Mouse (Mus musculus) limb, embryonic 10.5 days (tissue): ENCODE data around the gene Numbl. TPM values are rescaled to one million over a fixed set of nuclear protein-coding genes. Genes with fewer than 3 reads are reported as not detected.

Source experiments
- DNase-seq: peaks from one replicate; pipeline ENCODE4 v3.0.0-alpha.2; 2017; ENCODE audit warnings: low spot score
- H3K27ac ChIP-seq: fragments of 300-500 bp; sonication (generic); 2 replicates; pipeline ENCODE4 v1.5.1; 2016; ENCODE audit warnings: mild to moderate bottlenecking
- H3K27me3 ChIP-seq: fragments of 300-500 bp; sonication (generic); 2 replicates; pipeline ENCODE4 v1.6.1; 2016; ENCODE audit warnings: low read depth, mild to moderate bottlenecking; ENCODE audit not compliant: poor library complexity, severe bottlenecking
- H3K36me3 ChIP-seq: fragments of 300-500 bp; sonication (generic); 2 replicates; pipeline ENCODE4 v1.6.1; 2016; ENCODE audit warnings: mild to moderate bottlenecking, moderate library complexity
- H3K4me1 ChIP-seq: fragments of 300-500 bp; sonication (generic); 2 replicates; pipeline ENCODE4 v1.6.1; 2016
- H3K4me3 ChIP-seq: fragments of 300-500 bp; sonication (generic); 2 replicates; pipeline ENCODE4 v1.5.1; 2016; ENCODE audit warnings: mild to moderate bottlenecking, moderate library complexity
- H3K9me3 ChIP-seq: fragments of 300-500 bp; sonication (generic); replicated peaks from 2 replicates; pipeline ENCODE4 v1.6.1; 2016; ENCODE audit warnings: mild to moderate bottlenecking
- WGBS: fragments of 180-500 bp; shearing (Covaris S2); methylation state at CpG from one replicate; pipeline ENCODE4 v1.1.7; 2016; 5-methylcytosine and 5-hydroxymethylcytosine counted together
- polyA plus RNA-seq: library from polyadenylated mRNA; unstranded; fragments of >200 nt; fragmentation: Nextera tagmentation; extraction: Ambion mirVana; gene quantifications from 2 replicates; pipeline ENCODE4 v1.2.1, GENCODE M21; 2016

Gene Numbl
- polyA plus RNA-seq, 1 experiment from 2014 or later: 10.4 TPM

DNA sequence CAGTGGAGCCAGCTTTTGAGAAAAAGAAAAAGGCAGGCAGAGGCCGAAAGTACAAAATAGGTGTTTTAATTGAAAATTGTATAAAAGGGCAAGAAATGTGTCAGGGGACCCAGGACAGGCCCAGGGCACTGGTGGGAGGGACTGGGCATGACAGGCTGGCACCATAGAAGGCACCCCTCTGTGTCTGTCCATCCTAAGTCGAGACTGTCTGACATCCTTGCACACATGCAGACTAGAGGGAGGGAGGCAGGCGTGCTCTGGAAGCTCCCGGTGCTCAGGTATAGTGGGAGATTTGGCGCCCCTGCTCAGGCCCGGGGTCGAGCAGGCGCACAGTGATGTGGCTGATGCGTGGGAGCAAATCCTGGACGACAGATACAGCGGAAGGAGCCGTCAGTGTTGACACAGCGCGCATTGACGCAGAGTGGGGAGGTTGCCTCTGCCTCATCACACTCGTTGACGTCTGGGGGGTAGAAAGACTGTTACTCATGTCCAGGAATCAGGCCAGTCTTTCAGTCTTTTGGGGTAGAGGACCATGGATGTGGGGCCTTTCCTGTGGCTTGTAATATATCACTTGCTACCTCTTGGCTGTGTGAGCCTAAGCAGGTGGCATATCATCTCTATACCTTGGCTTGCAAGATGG, 47.0 kb downstream of the Numbl start:
- Histone ChIP-seq H3K27ac (no peak overlapping the region), H3K9me3 (no peaks in the 10 kb centered on the region), H3K36me3 (no peaks in the 10 kb centered on the region), H3K4me1 (peaks cover 13% of the 10 kb centered on the region), H3K27me3 (peaks cover 47% of the 10 kb centered on the region), H3K4me3 (no peak overlapping the region)
- DNase-seq: no peak
- WGBS: 91% methylated on average over 17 of the region's 17 CpGs

DNA sequence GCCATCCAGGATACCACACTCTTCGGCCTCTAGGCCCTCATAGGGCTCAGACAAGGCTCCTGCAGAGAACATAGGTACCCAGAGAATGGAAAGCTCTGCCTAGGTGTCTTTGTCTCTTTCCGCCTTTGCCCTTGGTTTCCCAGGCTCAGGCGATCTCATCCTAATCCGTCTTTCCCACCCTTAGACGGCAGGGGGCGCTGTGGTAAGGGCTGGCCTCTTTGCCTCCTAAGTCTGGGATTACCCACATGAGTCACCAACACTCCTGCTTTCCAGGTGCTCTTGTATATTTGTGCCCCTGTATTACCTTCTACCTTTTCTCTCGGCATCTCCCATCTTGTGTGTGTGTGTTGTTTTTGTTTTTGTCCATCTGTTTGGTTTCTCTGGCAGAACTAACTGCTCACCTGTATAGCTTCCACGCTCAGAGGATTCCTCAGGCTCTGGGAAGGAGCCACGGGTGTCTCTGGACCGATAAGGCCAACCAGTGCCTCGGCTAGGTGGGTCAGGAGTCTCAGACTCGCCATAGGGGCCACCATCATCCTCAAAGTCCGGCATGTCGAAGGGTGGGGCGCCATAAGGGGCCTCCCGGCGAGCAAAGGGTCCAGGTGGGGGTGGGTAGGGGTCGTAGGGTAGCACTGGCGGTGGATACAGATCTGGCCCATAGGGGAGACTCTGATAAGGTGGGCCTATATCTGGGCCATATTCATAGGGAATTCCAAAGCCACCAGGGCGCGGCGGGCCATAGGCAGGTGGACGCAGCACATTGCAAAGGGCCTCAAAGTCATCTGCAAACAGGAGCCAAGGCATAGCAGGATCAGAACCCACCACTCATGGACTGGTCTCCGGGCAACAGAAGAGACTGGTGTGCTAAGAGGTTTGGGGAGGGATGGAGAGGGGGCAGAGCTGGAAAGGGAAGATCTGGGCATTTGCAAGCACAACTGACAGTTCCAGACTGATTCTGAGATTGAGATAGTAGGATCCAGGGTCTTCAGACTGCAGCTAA, 48.2 kb downstream of the Numbl start:
- DNase-seq: peak; percentile 72
- Histone ChIP-seq H3K4me3 (no peak overlapping the region), H3K36me3 (no peaks in the 10 kb centered on the region), H3K27ac (no peak overlapping the region), H3K4me1 (peaks cover 23% of the 10 kb centered on the region), H3K9me3 (no peaks in the 10 kb centered on the region), H3K27me3 (peaks cover 59% of the 10 kb centered on the region)
- 76% methylated on average over 24 of the region's 24 CpGs for WGBS

GRCm38 (mm10) chr7:27307551-27307950, 49.3 kb downstream of the Numbl start:
- WGBS: 75% methylated on average over 9 of the region's 9 CpGs
- Histone ChIP-seq H3K4me3 (no peak overlapping the region), H3K36me3 (no peaks in the 10 kb centered on the region), H3K27ac (no peak overlapping the region), H3K4me1 (peaks cover 23% of the 10 kb centered on the region), H3K9me3 (no peaks in the 10 kb centered on the region), H3K27me3 (peaks cover 65% of the 10 kb centered on the region)
- DNase-seq: peak; percentile 28

DNA sequence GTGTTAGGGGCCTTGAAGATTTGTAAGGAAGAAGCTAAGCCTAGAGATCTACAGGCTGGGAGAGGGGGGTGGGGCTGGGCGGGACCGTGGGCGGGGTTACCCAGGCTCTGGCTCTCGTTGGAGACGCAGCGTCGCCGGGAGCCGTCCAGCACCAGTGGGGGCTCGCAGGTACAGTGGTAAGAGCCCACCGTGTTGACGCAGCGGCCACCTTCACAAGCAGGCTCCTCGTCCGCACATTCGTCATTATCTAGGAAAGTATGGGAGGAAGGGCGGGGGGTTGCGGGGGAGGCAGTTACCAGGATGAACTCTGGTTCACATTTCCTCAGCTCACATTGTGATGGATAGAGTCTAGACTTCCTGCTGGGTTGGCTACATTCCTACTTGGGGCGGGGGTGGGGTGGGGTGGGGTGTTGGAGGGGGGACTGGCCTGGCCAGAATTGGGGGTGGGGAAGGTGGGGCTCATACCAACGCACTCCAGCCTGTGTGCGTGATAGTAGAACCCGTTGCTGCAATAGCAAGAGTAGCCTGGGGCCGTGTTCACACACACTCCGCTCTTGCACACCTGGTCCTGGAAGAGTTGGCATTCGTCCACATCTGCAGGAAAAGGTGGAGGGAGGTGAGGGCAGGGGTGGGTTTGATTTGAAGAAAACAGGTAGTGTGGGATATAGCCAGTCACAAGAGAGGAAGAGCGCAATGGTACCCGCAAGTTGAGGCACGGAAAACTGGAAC, 50.8 kb downstream of the Numbl start:
- peak; percentile 58 for DNase-seq
- Histone ChIP-seq H3K27me3 (peaks cover 51% of the 10 kb centered on the region), H3K4me1 (peaks cover 23% of the 10 kb centered on the region), H3K4me3 (peak overlapping the region; percentile 43), H3K9me3 (peaks cover 4% of the 10 kb centered on the region), H3K36me3 (no peaks in the 10 kb centered on the region), H3K27ac (no peak overlapping the region)
- 7% methylated on average over 28 of the region's 28 CpGs for WGBS

DNA sequence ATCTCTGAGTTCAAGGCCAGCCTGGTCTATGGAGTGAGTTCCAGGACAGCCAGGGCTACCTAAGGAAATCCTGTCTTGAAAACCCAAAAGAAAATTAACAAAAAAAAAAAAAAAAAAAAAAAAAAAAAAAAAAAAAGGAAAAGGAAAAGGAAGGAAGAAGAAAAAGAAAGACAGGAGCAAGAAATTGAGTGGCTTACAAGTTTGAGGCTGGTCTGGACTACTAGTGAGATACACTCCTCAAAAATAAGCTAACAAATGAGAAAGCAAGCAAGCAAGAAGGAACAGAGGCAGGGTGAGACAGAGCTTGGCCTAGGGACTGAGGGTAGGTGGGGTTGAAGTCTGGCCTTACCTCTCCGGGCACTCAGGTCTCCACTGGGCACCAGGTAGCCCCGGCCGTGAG, 51.6 kb downstream of the Numbl start:
- peaks cover 8% of the 10 kb centered on the region for H3K9me3 ChIP-seq
- WGBS: 59% methylated on average over 3 of the region's 3 CpGs
- peaks cover 47% of the 10 kb centered on the region for H3K27me3 ChIP-seq
- no peak overlapping the region for H3K27ac ChIP-seq
- peaks cover 23% of the 10 kb centered on the region for H3K4me1 ChIP-seq
- no peaks in the 10 kb centered on the region for H3K36me3 ChIP-seq
- H3K4me3 ChIP-seq: no peak overlapping the region
- DNase-seq: peak; percentile 39

DNA sequence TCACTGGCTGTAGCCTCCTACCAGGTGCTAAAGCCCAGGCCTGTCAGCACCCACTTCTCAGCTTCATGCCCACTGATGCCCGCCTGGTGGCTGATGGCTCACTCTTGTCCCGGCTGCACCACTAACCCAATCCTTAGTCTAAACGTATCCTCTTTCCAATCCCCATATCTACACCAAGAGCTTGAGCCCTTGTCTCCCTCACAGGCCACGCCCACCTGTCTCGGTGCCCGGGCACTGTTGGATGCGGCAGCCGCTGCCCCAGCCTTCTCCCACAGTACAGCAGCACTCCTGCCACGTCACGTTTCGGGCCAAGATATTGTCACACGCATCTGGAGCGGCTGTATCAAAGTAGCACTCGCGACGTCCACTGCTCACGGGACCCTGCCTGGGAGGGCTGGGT, 52.1 kb downstream of the Numbl start:
- peak overlapping the region; percentile 35 for H3K4me3 ChIP-seq
- peaks cover 45% of the 10 kb centered on the region for H3K27me3 ChIP-seq
- WGBS: 6% methylated on average over 17 of the region's 17 CpGs
- no peak overlapping the region for H3K27ac ChIP-seq
- H3K4me1 ChIP-seq: peaks cover 23% of the 10 kb centered on the region
- peaks cover 8% of the 10 kb centered on the region for H3K9me3 ChIP-seq
- DNase-seq: peak; percentile 40
- H3K36me3 ChIP-seq: no peaks in the 10 kb centered on the region

- Histone ChIP-seq H3K27ac (no peak overlapping the region), H3K36me3 (no peaks in the 10 kb centered on the region), H3K9me3 (peaks cover 8% of the 10 kb centered on the region), H3K4me1 (peaks cover 27% of the 10 kb centered on the region), H3K4me3 (no peak overlapping the region), H3K27me3 (peaks cover 42% of the 10 kb centered on the region)
- DNase-seq: no peak
- WGBS: 41% methylated on average over 8 of the region's 8 CpGs
These were observed 52.8 kb downstream of the Numbl start for GRCm38 (mm10) chr7:27310996-27311535.

DNA sequence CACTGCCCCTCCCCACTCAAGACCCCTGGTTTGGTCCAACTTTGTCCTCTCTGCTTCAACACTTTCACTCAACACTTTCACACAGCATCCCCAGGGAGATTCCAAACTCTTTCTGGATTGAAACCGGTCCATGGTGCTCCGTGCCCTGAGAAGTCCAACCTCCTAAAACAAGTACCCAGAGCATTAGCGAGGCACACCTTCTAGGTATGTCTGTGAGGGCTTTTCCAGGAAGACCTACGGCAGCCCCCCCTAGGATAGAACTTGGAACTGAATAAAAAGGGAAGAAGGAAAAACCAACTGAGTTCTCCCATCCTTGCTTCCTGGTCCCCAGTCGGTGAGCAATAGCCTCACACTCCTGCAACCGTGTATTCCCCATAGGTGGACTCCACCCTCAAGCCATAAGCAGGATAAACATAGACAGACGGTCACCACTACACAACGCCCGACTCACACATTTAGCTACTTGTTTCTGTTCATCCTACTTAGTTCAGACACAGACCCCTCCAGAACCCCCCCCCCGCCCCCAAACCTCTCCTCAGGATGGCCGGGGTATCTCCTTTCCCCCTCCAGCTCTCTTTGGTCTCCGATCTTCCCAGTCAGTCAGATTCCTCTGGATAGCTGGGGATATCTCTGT, 53.5 kb downstream of the Numbl start:
- no peak overlapping the region for H3K4me3 ChIP-seq
- WGBS: 88% methylated on average over 12 of the region's 12 CpGs
- peaks cover 27% of the 10 kb centered on the region for H3K4me1 ChIP-seq
- H3K27me3 ChIP-seq: peaks cover 42% of the 10 kb centered on the region
- peaks cover 8% of the 10 kb centered on the region for H3K9me3 ChIP-seq
- DNase-seq: peak; percentile 26
- H3K27ac ChIP-seq: no peak overlapping the region
- no peaks in the 10 kb centered on the region for H3K36me3 ChIP-seq

DNA sequence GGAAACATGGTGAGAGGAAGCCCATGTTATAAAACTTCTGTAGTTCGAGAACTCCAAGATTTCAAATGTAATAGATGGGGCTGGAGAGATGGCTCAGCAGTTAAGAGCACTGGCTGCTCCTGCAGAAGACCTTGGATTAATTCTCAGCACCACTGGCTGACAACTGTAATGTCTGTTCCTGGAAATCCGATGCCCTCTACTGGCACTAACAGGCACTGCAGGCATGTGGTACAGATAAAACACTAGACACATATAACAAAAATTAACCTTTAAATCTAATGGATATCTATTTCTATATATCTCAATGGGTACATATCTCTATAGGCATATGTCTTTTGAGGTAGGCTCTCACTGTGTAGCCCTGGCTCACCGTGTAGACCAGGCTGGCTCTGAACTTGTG, 56.2 kb downstream of the Numbl start:
- DNase-seq: no peak
- H3K9me3 ChIP-seq: peaks cover 8% of the 10 kb centered on the region
- H3K27me3 ChIP-seq: peaks cover 29% of the 10 kb centered on the region
- no peaks in the 10 kb centered on the region for H3K36me3 ChIP-seq
- H3K4me3 ChIP-seq: no peak overlapping the region
- H3K4me1 ChIP-seq: peaks cover 17% of the 10 kb centered on the region
- WGBS: 89% methylated on average over 3 of the region's 3 CpGs
- H3K27ac ChIP-seq: no peak overlapping the region

GRCm38 (mm10) chr7:27315958-27316357, 57.7 kb downstream of the Numbl start:
- whole genome bisulfite sequencing: 52% methylated on average over 7 of the region's 7 CpGs
- Histone ChIP-seq H3K9me3 (peaks cover 8% of the 10 kb centered on the region), H3K27me3 (peaks cover 17% of the 10 kb centered on the region), H3K36me3 (no peaks in the 10 kb centered on the region), H3K4me3 (no peak overlapping the region), H3K27ac (no peak overlapping the region), H3K4me1 (peaks cover 6% of the 10 kb centered on the region)
- peak; percentile 27 for DNase-seq

DNA sequence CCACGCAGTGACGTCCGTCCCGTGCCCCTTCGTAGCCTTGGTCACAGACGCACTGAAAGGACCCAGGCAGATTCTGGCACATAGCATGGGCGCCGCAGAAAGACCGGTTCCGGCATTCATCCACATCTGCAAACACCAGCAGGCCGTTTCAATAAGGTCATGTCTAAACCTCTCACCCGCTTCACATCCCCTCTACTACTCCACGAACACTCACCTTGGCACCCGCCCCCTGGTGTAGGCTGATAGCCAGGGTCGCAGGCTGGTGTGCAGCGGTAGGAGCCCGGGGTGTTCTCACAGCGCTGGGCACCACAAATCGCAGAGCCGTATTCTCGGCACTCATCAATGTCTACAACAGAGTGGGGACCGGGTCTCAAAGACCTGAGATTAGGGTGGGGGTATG, 61.2 kb downstream of the Numbl start:
- WGBS: 90% methylated on average over 22 of the region's 22 CpGs
- H3K4me3 ChIP-seq: no peak overlapping the region
- H3K27ac ChIP-seq: no peak overlapping the region
- H3K4me1 ChIP-seq: peaks cover 13% of the 10 kb centered on the region; the same call in 1 of the 2 replicates
- no peaks in the 10 kb centered on the region for H3K9me3 ChIP-seq
- peaks cover 39% of the 10 kb centered on the region for H3K27me3 ChIP-seq
- DNase-seq: peak; percentile 28
- H3K36me3 ChIP-seq: no peaks in the 10 kb centered on the region; the same call in 1 of the 2 replicates

- H3K27me3 ChIP-seq: peaks cover 68% of the 10 kb centered on the region
These were observed 64.1 kb downstream of the Numbl start for GRCm38 (mm10) chr7:27322291-27322690.

More at GRCm38 (mm10) chr7:27322291-27322690, 64.1 kb downstream of the Numbl start:
- Histone ChIP-seq H3K9me3 (no peaks in the 10 kb centered on the region), H3K4me3 (no peak overlapping the region), H3K27ac (no peak overlapping the region), H3K36me3 (peaks cover 2% of the 10 kb centered on the region; the same call in 1 of the 2 replicates), H3K4me1 (peaks cover 29% of the 10 kb centered on the region)
- no peak for DNase-seq
- WGBS: 13% methylated on average over 13 of the region's 13 CpGs
